Mouse (Mus musculus) testis, adult 2 months (tissue): ENCODE data around the gene Ssx2ip. TPM values are rescaled to one million over a fixed set of nuclear protein-coding genes. Genes with fewer than 3 reads are reported as not detected.

ENCODE experiments used
- H3K27ac ChIP-seq: fragments of 200-500 bp; 2 replicates; pipeline ENCODE4 v1.5.1; 2012; ENCODE audit warnings: low read depth, low read length; ENCODE audit not compliant: control insufficient read depth, insufficient read depth
- H3K27me3 ChIP-seq: fragments of 200-500 bp; 2 replicates; pipeline ENCODE4 v1.6.1; 2012; ENCODE audit warnings: mild to moderate bottlenecking, low read length, moderate library complexity; ENCODE audit not compliant: control insufficient read depth, insufficient read depth
- H3K36me3 ChIP-seq: fragments of 200-500 bp; 2 replicates; pipeline ENCODE4 v1.6.1; 2012; ENCODE audit warnings: mild to moderate bottlenecking, low read length; ENCODE audit not compliant: control insufficient read depth, insufficient read depth
- H3K4me1 ChIP-seq: fragments of 200-500 bp; 2 replicates; pipeline ENCODE4 v1.6.1; 2012; ENCODE audit warnings: low read length; ENCODE audit not compliant: control insufficient read depth, insufficient read depth
- H3K4me3 ChIP-seq: fragments of 200-500 bp; 2 replicates; pipeline ENCODE4 v1.5.1; 2012; ENCODE audit warnings: low read depth, mild to moderate bottlenecking, low read length, moderate library complexity, mixed read lengths; ENCODE audit not compliant: control insufficient read depth
- CTCF ChIP-seq: fragments of 200-500 bp; IDR thresholded peaks from 2 replicates; pipeline ENCODE4 v1.5.1; 2012; ENCODE audit warnings: low read depth, mild to moderate bottlenecking, inconsistent platforms, low read length, moderate library complexity; ENCODE audit not compliant: control insufficient read depth, insufficient read depth, insufficient replicate concordance
- POLR2A ChIP-seq: fragments of 200-500 bp; IDR thresholded peaks from 2 replicates; pipeline ENCODE4 v1.6.1; 2012; ENCODE audit warnings: low read depth, mild to moderate bottlenecking, inconsistent platforms, low read length, moderate library complexity; ENCODE audit not compliant: control insufficient read depth
- polyA plus RNA-seq: library from polyadenylated mRNA; depleted of rRNA; stranded (reverse); fragments of >200 nt; gene quantifications from 2 replicates; pipeline ENCODE4 v1.2.3, GENCODE M21; 2012; rRNA removed

Ssx2ip gene
- polyA plus RNA-seq, 1 experiment: 94.7 TPM

DNA sequence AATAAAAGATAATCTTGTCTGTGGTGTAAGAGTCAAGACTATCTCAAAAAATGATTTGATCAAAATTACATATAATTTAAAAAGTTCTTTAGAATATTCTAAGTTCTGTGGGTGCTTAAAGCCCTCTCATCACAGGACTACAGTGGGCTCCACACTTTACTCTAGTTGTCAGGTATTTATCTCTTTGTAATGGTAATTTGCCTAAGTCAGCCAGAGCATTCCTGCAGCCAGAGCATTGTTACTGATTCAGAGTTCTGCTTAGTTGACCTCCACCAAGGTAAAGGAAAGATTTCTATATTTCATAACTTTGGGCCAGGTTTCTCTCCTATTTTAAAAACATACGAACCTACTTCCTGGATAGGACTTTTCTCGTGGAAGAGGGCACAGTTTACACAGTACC is 64.8 kb downstream of the Ssx2ip start:
- Histone ChIP-seq H3K36me3 (no peaks in the 10 kb centered on the region; the same call in 1 of the 2 replicates), H3K4me3 (no peak overlapping the region), H3K27me3 (no peaks in the 10 kb centered on the region), H3K27ac (no peak overlapping the region), H3K4me1 (no peaks in the 10 kb centered on the region)
- no peak for TF ChIP-seq POLR2A
- no peak for TF ChIP-seq CTCF

DNA sequence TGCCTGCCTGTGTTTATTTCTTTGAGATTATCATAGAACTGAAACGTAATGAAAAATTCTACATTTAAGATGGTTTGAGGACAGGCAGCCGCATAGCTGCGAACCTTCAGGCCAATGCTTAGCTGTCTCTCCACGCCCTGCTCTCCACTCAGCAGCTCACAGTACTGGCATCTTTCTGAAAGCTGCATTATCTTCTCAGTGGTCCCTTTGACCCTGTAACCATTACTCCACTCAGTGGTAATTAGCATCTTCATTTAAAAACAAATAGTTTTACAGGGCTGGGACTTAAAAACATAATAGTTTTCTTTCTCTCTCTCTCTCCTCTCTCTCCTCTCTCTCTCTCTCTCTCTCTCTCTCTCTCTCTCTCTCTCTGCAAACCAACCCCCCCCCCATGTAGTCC is 68.2 kb downstream of the Ssx2ip start:
- no peak for TF ChIP-seq CTCF
- TF ChIP-seq POLR2A: no peak
- H3K27me3 ChIP-seq: no peaks in the 10 kb centered on the region
- H3K4me1 ChIP-seq: no peaks in the 10 kb centered on the region
- H3K27ac ChIP-seq: no peak overlapping the region
- H3K36me3 ChIP-seq: no peaks in the 10 kb centered on the region; the same call in 1 of the 2 replicates
- no peak overlapping the region for H3K4me3 ChIP-seq

DNA sequence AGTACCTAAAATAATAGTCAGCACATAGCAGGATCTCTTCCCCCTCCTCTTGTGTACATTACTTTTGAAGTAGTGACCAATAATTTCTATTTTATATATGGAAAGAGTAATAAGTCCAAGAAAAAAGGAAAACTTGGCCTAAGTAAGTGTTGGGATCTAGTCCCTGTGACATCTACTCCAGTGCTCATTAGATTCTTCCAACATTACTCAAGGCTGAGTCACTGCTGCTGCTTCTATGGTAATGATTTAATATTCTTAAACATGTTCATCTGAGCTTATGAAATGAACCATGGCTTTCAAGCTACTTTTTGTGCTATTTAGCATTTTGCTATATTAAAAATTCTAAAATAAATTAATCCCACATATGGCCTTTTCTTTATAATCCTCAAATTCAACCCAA is 69.3 kb downstream of the Ssx2ip start:
- H3K27me3 ChIP-seq: no peaks in the 10 kb centered on the region
- no peak overlapping the region for H3K27ac ChIP-seq
- H3K4me1 ChIP-seq: no peaks in the 10 kb centered on the region
- no peaks in the 10 kb centered on the region; the same call in 1 of the 2 replicates for H3K36me3 ChIP-seq
- no peak for TF ChIP-seq CTCF
- no peak for TF ChIP-seq POLR2A
- no peak overlapping the region for H3K4me3 ChIP-seq

DNA sequence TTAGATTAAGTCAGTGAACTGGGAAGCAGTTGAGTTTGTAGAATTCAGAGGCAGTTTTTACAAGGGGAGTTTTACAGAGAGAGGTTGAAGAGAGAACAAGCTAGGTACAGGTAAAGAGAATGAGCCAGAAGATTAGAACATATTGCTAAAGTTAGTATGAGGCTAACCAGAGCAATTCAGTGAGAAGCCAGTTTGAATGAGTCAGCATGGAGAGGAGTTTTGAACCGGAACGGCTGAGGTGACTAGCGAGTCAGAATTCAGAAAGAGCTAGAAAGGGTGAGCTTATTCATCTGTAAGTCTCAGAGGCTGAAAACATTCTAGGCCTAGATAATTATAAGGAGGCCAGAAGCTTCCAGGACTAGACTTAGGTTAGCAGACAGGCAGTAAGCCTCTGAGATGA is 70.0 kb downstream of the Ssx2ip start:
- Histone ChIP-seq H3K4me1 (no peaks in the 10 kb centered on the region), H3K27me3 (no peaks in the 10 kb centered on the region), H3K36me3 (no peaks in the 10 kb centered on the region; the same call in 1 of the 2 replicates), H3K4me3 (no peak overlapping the region), H3K27ac (no peak overlapping the region)
- TF ChIP-seq CTCF (no peak), POLR2A (no peak)

DNA sequence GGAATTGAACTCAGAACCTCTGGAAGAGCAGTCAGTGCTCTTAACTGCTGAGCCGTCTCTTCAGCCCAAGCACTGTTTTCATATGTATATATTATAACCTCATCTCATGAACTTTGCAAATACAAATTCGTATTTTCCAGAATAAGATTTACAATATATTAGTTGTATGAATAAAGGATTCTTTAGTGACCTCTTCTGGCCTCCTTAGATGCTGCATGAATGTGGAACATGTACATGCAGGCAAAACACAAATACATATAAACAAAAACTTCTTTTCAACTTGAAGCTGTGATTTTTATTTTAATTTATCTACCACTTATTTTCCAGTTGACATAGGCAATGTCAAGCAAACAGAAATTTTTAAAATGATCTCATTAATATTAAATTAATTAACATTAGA is 77.6 kb downstream of the Ssx2ip start:
- no peak overlapping the region for H3K27ac ChIP-seq
- no peak for TF ChIP-seq POLR2A
- no peaks in the 10 kb centered on the region for H3K4me1 ChIP-seq
- H3K36me3 ChIP-seq: 0 out of 2 replicates have a peak, but pooled peaks cover 1% of the 10 kb centered on the region
- H3K4me3 ChIP-seq: no peak overlapping the region
- H3K27me3 ChIP-seq: no peaks in the 10 kb centered on the region

DNA sequence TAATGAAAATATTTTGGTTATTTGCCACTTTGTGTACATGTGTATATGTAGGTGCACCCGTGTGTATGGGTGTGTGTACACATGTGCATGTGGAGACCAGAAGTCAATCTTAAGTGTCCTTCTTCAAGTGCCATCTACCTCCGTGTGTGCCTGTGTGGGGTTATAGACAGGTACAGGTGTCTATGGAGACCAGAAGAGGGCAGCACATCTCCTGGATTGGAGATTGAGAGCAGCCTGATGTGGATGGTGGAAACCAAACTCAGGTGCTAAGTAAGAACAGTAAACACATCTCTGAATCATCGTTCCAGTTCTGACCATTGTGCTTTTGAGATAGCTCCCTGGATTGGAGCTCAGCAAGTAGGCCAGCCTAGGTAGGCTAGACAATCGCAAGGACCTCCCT is 82.0 kb downstream of the Ssx2ip start:
- TF ChIP-seq CTCF (no peak), POLR2A (no peak)
- H3K27me3 ChIP-seq: no peaks in the 10 kb centered on the region
- no peak overlapping the region for H3K27ac ChIP-seq
- 0 out of 2 replicates have a peak, but pooled peaks cover 1% of the 10 kb centered on the region for H3K36me3 ChIP-seq
- no peak overlapping the region for H3K4me3 ChIP-seq
- H3K4me1 ChIP-seq: no peaks in the 10 kb centered on the region

Other genes starting within 250 kb of the Ssx2ip start
- 18.9 and 27.0 TPM in 2 replicates for gene Lpar3, start 183.7 kb upstream of the Ssx2ip start, polyA plus RNA-seq
- 1.0 and 1.6 TPM in 2 replicates for gene Ctbs, start 45.2 kb downstream of the Ssx2ip start, polyA plus RNA-seq
- 107 and 138 TPM in 2 replicates for gene Spata1, start 95.1 kb downstream of the Ssx2ip start, polyA plus RNA-seq
- 566 and 635 TPM in 2 replicates for gene Gng5, start 95.2 kb downstream of the Ssx2ip start, polyA plus RNA-seq
- gene Rpf1, start 116.8 kb downstream of the Ssx2ip start, polyA plus RNA-seq: 11.8 and 13.9 TPM in 2 replicates
- gene Uox, start 165.8 kb downstream of the Ssx2ip start, polyA plus RNA-seq: 0.11 and 0.75 TPM in 2 replicates
- gene Dnase2b, start 211.0 kb downstream of the Ssx2ip start, polyA plus RNA-seq: not detected in 2 replicates
- 205 and 256 TPM in 2 replicates for gene 4930503B20Rik, start 246.7 kb downstream of the Ssx2ip start, polyA plus RNA-seq